Mouse (Mus musculus) embryo, embryonic 11 days (tissue): ENCODE data around the gene Gm49369.
"Not testable (repeated sequence)": the region's sequence is repeated elsewhere in the genome, so short reads cannot be mapped to it uniquely, and the experiment has no call there.

ENCODE experiments used
- DNase-seq: peaks from one replicate; pipeline ENCODE4 v3.0.0-alpha.2; 2015

The Gm49369 gene

DNA sequence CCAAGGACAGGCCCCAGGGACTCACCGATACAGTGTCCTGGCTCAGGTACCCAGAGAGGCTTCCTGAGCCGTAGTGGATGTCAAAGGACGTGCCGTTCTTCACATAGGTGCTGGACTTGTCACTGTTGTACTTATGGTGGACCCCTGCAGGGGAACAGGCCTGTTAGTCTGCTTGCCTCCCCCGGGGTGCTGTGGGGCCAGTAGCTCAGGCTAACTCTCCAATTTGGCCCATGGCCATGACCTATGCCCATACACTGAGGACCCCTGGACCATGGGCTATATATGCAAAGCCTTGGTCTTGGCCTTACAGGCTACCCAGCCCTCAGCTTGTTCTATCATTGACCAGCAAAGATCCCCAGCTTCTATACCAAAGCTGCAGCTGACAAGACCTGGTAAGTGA is at the start of gene Gm49369:
Gene Gm49369 (minus strand): TSS at position 101 of the 400 bp plus-strand sequence.
- DNase-seq, result no peak

DNA sequence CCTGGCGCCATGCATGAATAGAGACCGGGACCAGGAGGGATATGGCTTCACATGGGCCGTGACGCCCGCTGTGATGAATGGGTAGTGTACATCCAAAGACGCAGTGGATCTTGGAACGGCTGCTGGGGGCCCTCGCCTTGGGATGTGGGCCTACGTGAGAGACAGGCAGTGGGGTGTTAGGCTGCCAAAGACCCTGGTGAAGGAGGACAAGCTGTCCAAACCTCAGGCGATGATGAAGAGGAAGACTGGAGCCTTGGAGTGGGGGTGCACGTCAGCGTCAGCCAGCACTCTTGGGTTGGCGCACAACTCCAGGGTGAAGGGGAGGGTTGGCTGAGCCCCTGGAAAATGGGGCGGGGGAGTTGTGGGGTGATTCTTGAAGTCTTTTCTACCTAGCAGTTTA is 48.6 kb upstream of the Gm49369 start:
- no peak for DNase-seq

DNA sequence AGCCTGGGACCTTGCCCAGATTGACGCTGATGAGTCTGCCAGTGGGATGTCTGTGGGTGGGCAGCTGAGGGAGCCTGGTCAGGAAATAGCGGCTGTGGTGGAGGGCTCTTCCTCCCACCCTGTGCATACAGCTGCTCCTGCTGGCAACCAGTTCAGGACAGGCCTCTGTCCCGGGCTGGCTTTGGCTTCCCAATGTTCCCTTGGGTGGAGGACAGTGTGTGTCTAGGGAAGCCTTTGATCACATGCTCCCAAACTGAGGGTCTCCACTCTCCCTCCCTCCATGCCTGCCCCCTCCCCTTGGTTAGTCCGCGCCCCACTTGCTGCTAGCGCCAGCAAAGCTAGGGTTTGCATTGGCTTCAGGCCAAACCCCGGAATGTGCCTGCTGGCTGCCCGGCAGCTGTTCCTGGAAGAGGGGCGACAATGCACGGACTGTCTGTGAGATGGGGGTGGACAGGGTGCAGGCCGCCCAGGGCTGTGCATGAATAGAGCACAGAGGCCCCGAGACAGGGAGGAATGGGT is 47.8 kb upstream of the Gm49369 start:
- DNase-seq, result no peak

DNA sequence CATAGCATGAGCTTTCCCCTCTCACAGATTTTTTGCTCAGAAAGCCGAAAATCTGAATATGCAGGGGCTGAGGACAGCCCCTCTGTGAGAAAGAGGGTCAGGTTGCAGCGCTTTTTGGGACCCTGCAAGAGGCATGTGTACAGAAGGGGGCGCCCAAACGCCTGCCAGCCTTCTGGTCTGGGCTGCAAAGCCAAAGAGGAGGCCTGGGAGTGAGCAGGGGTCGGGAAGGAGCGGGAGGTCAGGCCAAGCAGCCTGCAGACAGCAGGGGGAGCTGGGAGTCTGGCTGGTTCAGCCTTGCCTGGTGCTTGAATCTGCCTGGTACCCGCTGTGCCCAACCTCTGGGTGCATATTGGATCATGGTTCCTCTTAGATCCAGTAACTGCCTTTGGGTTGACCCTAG is 45.7 kb upstream of the Gm49369 start:
- DNase-seq, result peak; percentile 89

DNA sequence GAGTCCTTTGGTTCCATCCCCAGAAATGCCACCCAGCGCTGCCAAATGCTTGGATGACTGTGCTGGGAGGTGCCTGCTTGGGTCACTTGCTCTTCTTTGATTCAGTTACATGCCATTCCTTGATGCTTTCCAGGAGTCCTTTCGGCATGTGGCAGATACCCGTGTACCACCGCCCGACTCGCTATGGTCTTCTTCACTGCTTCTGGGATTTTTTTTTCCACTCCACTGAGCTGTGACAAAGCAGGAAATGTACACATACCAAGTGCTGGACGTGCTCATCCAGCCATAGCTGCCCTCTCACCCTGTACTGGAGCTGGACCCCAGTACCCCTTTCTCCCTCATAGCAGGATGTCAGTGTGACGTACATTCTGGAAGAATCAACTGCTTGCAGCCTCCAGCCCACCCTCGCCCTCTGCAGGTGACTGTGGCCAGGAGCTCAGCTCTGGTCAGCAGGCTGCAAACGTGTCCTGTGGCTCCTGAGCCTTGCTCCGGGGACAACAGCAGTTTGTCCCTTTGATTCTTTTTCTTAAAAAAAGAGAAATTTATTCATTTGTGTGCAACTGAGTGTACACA is 43.3 kb upstream of the Gm49369 start:
- peak; percentile 30 for DNase-seq

DNA sequence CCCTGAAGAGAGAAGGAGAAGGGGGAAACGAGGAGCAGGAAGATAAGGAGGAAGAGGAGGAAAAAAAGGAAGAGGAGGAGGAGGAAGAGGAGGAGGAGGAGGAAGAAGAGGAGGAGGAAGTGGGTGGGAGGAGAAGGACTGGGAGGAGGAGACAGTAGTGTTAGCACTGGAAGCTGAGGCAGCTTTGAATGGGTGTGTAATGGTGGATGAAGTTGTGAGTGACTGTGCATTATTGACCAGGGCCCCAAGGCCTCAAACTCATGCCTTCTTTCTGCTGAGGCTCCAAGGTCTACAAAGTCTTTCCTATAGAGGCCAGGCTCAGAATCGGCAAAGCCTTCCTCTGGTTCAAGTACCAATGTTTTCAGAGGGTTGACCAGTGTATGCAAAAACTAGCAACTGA is 39.4 kb upstream of the Gm49369 start:
- DNase-seq, result no peak

DNA sequence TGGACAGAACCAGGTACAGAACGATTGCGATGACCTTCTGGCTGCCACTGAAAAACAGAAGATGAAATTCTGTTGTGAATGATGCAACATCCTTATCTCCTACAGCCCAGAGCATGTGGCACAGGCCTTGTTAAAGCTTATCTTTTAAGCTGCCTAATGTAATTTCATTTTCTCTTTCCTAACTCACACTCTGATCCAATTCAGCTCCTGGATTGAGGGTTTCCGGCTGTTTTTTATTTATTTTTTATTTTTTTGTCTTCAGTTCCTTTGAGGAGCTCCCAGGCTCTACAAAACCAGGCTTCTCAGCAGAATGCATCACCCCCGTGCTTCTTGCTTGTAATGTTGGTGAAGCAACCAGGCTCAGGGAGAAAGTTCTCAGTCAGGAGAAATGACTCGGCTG is 37.4 kb upstream of the Gm49369 start:
- no peak for DNase-seq

DNA sequence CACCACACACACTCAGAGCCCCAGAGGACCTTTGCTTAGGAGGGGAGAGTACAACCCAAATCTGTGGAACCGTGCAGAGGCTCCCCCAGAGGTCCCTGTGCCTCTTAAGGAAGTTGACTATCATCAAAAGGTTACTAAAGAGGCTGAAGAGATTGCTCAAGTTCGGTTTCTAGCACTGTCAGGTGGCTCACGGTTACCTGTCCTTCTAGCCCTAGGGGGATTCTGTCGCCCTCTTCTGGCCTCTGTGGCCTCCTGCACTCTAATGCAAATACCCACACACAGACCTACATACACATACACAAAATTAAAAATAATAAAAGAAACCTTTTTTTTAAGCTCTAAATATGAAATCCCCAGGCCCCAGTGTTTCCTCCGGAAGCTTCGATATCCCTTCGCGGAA is 36.2 kb upstream of the Gm49369 start:
- DNase-seq, result no peak

DNA sequence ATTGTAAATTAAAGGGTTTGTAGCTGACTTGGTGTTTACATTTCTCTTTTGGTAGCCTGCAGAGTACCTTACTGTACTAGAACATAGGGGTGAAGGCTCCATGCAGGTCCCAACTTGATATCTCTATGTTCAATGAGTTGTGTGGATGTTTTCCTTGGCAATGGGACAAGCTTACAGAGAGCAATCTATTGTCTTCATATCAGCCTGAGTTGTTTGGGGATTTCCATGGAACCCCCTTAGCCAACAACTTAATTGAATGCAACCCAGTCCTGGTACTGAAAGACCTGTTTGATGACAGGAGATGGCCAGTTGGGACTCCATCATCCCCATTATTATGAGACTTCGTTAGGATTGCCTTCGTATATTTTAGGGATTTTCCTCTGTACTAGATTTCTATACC is 35.6 kb upstream of the Gm49369 start:
- DNase-seq, result no peak

DNA sequence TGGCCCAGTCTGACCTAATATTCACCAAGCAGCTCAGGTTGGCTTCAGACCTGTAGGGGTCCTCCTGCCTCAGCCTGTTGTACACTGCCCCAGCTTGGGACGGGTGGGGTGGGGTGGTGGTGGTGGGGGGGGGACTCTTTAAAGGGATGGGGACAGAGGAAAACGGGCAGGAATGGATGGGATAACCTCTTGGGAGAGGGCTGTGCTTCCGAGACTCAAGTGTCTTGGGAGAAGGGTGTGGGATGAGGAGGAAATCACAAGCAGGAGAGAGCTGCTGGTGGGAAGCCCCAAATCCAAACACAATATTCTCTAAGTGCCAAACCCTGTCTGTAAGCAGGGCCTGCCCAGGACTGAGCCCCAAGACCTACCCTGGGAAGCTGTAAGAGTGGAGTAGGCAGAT is 33.8 kb upstream of the Gm49369 start:
- DNase-seq, result no peak

DNA sequence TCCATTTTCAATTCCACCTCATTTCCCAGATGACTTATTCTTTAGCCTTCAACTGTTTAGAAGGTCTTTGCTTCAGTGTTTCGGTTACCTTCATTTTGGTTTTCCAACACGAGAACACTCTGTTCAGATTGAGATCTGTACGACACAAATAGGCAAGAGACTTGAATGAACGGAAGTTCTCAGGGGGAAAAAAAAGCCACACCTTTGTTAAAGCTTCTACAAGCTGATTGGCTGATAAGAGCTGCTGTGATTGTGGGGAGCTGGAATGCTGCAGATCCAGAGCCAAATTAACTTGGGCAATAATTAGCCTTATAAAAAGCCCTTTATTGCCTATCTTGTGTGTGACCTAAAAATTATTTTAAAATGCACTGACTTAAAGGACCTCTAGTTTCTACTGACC is 32.8 kb upstream of the Gm49369 start:
- DNase-seq, result no peak

DNA sequence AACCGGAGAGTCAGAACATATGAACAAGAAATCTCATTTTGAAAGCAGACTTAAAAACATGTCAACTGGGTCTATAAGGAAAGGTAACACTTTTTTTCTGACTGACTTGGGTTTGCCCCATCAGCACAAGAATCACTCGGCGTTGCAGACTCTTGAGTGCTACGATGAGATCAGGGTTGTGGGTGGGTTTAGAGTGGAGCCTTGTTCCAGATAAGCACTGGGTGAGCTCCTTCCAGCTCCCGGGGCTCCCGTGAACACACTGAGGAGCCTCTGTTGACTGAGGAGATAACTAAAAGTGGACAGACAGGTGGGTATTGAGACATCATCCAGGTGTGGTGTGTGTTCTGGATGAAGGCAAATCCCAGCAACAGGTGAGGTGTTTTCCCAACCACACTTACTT is 30.8 kb upstream of the Gm49369 start:
- no peak for DNase-seq

DNA sequence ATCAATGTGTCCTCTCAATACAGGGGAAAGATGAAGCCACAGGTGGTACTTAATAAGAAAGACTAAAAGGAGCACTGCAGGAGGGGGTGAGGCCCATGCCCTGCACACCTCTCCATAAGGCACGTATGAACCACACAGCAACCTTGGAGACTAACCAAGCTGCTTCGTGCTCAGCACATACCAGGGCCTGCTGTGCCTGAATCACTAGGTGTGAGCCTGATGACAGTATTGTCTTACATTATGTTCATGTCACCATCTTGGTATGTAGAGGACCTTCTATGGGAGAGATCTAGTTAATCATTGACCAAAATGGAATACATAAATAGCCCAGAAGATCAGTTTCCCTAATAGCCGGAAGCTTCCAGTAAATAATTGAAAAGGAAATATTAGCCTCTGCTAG is 27.1 kb upstream of the Gm49369 start:
- no peak for DNase-seq

DNA sequence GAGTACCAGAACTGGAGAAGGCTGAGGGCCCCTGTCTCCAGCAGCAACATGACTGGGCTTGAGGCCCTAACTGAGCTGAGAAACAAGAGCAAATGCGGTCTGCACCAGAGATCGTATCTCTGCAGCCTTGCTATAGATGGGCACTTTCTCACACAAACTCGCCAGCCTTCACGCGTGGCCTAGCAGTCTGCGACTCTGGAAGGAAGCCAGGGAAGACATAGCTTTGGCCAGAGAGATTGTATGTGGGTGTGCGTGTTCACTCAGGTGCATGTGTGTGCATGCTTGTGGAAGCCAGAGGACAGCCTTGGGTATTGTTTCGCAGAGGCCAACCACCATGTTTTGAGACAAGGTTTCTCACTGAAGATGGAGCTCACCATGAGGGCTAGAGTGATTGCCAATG is 26.2 kb upstream of the Gm49369 start:
- DNase-seq, result no peak

DNA sequence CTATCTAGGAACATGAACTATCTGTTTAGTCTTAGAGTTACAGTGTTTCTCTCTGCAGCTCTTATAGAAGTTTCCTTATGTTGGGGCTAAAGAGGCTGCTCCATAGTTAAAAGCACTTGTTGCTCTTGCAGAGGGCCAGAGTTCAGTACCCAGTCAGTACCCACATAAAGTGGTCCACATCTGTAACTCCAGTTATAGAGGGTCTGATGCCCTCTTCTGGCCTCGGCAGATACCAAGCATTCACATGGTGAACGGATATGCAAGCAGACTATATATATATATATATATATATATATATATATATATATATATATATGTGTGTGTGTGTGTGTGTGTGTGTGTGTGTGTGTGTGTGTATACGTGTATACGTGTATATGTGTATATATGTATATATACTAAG is 25.5 kb upstream of the Gm49369 start:
- DNase-seq, result no peak

DNA sequence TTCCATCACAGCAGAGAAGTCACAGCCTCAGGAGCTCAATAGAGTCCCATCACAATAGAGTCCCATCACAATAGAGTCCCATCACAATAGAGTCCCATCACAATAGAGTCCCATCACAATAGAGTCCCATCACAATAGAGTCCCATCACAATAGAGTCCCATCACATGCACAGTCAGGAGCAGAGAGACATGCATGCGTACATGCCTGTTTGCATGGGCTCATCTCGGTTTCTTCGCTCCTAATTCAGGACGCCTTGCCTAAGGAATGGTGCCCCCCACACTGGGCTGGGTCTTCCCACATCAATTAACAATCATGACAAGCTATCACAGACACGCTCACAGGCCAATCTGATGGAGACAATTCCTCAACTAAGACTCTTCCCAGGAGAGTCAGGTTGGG is 22.7 kb upstream of the Gm49369 start:
- DNase-seq, result not testable (repeated sequence)

DNA sequence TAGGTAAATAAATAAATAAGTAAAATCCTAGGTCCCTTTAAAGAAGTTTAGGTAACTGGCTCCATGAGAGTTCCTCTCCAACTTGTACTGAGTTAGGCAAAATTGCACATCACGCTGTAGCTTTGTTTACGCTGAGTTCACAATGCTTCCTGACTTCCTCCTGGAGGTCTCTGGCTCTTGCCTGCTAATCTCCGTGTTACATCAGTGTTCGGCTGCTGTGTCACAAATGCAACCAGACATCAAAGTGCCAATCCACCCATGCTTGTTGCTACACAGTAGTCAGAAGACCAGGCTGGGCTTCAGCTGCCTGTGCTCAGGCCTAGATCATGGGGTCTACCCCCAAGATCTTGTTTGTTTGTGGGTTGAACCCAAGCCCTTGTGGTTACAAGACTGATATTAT is 21.1 kb upstream of the Gm49369 start:
- DNase-seq, result no peak

DNA sequence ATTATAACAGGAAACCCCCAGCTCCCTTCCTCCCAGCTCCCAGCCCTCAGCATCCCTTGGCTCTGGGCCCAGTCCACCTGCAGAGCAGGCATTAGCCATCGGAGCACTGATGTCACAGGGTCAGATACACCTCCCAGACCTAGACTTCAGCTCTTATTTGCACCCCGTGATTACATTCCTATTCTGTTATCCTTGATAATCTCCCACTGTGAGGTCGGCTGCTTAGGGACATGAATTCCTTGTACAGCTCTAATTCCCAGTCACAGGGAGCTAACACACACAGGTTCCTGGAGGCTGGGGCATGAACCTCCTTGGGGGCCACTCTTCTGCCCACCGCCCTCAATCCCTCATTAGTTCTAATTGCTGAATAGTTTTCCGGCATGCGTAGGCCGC is 18.3 kb upstream of the Gm49369 start:
- DNase-seq, result peak; percentile 22

DNA sequence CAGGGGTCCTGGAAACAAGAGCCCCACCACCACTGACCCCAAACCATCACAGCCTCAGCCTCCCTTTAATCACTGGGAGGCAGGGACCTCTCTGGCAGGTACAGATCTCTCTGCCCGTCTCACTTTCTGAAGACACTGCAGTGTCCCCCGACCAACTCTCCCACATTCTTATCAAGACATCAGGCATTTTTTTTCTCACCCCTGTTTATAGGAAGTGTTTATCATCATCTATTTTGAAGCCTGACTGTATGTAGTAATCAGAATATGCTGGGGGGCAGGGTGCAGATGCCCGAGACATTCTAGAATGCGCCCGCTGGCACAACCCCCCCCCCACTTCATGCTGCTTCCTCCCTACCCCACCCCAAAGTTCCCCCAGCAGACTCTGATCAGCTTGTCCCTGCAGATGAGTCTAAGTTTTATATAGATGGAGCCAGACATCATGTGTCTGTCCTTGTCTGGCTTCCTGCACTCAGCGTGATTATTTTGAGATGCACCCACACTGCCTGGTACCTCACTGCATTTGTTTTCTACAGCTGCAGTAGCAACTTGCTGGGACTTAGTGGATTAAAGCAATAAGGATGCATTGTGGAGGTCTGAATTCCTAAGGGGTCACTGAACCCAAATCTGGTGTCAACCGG is 17.8 kb upstream of the Gm49369 start:
- no peak for DNase-seq

DNA sequence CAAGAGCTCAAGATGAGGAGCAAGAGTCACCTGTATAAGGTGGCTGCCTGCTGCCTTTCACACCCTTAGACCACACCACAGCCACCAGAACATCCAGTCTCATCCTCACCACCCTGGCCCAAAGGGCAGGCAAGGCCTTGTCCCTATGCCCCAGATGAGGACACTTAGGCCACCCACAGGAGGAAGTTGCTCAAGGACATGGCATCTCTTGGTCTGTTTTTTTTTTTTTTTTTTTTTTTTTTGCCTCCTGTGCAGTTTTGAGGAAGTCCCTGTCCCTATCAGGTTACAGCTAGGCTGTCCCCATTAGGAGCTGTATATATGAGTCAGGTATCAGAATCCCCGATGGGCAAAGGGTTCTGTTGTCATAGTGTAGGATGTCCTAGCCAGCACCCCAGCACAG is 16.8 kb upstream of the Gm49369 start:
- no peak for DNase-seq

DNA sequence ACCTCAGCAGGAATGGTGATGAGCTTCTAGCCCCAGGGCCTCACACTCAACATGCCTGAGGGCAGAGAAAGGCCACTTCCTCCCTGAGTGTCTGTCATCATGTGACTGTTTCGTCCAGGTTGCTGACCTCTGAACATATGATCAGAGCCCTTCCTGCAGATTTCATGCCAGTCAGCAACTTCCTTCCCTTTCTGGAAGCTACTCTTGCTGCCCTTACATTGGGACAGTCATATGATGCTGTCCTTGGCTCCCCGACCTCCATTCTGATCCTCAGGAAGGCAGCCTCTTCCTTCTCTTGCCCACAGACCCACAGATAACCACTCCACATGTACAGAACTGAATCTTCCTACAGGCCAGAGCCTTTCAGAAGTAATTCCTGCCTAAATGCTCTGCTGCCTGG is 15.6 kb upstream of the Gm49369 start:
- DNase-seq, result peak; percentile 17

DNA sequence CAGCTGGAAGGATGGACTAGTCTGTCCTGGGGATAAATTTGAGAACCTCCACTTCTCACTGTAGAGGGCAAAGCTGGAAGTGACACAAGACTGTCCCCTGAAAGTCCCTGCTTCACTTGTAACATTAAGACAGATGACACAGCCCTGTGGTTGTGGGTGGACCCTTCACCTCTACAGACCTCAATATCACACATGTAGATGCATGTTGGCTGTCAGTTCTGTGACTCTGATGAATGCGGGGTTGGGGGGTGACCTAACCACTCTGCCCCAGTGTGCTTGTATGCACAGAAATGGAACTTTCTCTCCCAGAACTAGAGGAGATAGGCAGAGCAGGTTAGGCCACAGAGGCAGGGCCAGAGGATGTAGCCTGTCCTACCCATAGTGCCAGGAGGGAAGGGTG is 14.1 kb upstream of the Gm49369 start:
- DNase-seq, result no peak

DNA sequence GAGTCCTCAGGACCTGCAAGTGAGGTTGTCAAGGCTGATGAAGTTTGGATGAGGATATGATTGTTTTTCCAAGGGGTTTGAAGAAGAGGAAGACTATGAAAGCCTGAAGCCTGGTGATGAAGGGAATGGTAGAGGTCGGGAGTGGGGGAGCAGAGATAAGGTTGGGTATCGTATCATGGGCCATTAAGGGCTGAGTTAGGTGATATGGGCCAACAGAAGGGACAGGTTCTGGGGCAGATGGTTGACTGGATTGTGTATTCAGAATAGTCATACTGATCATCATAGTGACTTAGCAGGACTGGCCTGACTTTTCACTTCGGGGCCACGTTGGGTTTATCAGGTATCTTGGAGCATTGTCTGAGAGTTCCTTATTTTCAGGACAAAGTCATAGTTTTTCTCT is 13.0 kb upstream of the Gm49369 start:
- DNase-seq, result no peak

DNA sequence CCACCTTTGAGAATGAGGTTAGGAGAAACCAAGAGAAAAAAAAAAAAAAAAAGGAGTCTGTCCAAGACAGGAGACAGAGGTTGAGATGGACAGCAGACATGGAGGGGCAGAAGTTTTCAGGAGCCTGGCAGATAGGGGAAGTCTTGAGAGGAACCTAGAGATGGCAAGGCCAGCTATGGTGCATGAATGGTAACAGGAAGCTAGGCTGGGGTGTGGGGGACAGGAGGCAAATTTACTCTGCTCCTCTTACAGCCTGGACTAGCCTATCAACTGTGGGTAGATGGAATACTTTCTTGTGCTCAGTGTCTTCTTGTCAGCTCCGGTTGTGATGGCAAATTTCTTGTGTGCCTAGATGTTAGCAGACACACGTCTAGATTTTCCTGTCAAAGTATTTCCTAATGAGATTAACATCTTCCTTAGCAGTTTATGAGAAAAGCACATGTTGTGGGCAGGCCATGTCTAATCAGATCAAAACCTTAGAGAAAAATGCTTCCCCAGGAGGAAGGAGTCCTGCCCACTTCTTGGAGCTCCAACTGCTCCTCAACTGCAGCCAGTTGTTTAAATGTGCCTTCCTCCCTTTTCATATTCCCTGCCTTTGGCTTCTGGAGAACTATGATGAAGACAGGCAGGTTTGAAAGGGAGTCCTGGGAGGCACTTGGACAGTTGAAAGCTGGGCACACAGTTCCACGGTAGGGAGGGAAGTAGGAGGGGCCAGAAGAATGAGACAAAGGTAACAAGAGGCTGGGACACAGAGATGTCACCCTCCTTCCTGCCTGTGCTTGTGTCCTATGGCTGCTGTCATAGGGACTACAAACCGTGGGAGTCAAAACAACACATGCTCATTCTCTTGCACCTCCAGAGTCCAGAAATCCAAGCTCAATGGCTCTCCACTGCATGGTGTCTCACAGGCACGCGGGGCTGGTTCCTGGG is 12.1 kb upstream of the Gm49369 start:
- DNase-seq, result no peak
